Mouse (Mus musculus): Measurements from ENCODE around the gene Mau2. TPM values are rescaled to one million over a fixed set of nuclear protein-coding genes. Genes with fewer than 3 reads are reported as not detected.

Gene Mau2
- total and polyA plus RNA-seq, 3 experiments = 19.5 to 38.4 (median 25.5) TPM

DNA sequence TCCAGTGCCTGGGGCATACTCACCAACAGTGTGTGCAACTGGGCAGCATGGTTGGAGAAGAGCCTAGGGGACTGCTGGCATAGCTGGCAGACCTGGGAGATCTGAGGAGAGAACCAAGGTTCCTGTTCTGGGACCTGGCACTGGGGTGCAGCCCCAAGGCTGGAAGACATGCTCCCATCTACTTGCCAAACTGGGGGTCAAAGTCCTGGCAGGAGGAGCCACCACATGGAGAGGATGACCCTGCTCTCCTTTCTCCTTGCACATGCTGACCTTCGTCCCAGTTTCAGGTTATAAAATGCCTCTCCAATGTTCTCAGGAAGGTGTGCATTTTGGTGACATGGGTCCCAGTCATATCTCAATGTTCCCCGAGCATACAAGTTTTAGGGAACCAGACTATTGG, 16.4 kb downstream of the Mau2 start:
- H3K4me2 ChIP-seq (ENCODE audit: insufficient read depth, low read depth, poor library complexity, severe bottlenecking) = no peak overlapping the region
- H3K27ac ChIP-seq (ENCODE audit: insufficient read depth, low read depth) = no peak overlapping the region
- in situ Hi-C loops (cut with MboI; ENCODE audit: low pct_ligation_motif_present, low pct_unique_long_range_greater_than_20kb, low sequenced_read_pairs) (no loop called here), dilution Hi-C loops (cut with MboI; ENCODE audit: extremely low pct_ligation_motif_present, extremely low pct_unique_long_range_greater_than_20kb, low sequenced_read_pairs) (no loop called here)
- no peak overlapping the region for H3K4me3 ChIP-seq (replicated peaks in 1 of 3; ENCODE audit: low read depth in 2 of 3, low read length in 2 of 3, poor library complexity in 1 of 3)
- H3K27me3 ChIP-seq (replicated peaks) = no peaks in the 10 kb centered on the region
- no peak overlapping the region for H3K9ac ChIP-seq (ENCODE audit: insufficient read depth, low read depth)
- TF ChIP-seq ZKSCAN1 (IDR thresholded peaks at IDR 0.05; ENCODE audit: borderline replicate concordance, low read depth, low read length) (no peak), MEF2A (IDR thresholded peaks at IDR 0.05; ENCODE audit: borderline replicate concordance, low read depth, low read length) (no peak), USF2 (conservative IDR thresholded peaks at IDR 0.05; ENCODE audit: low read depth, low read length) (no peak), MYC (IDR thresholded peaks at IDR 0.05; ENCODE audit: low read depth, low read length) (no peak), GABPA (IDR thresholded peaks at IDR 0.05; ENCODE audit: insufficient replicate concordance, low read depth, low read length) (no peak), TBP (conservative IDR thresholded peaks at IDR 0.05; ENCODE audit: low read depth, low read length) (no peak), MAZ (IDR thresholded peaks at IDR 0.05; ENCODE audit: low read depth, low read length) (no peak), MAX (IDR thresholded peaks at IDR 0.05; ENCODE audit: low read length) (no peak), EP300 (IDR thresholded peaks at IDR 0.05; ENCODE audit: low read length) (no peak), USF1 (IDR thresholded peaks at IDR 0.05; ENCODE audit: low read depth, low read length) (no peak), SIN3A (IDR thresholded peaks at IDR 0.05; ENCODE audit: low read length) (no peak), RAD21 (IDR thresholded peaks at IDR 0.05; ENCODE audit: low read depth, low read length) (no peak)
- peaks cover 7 to 16% of the 10 kb centered on the region in 2 experiments for H3K4me1 ChIP-seq (ENCODE audit: control insufficient read depth in 1 of 2, insufficient read depth in 2 of 2)
- DNase-seq (ENCODE audit: extremely low read depth) = no peak
- H3K36me3 ChIP-seq (replicated peaks in 1 of 2; ENCODE audit: control insufficient read depth in 1 of 2, insufficient read depth in 1 of 2, low read length in 1 of 2) = peaks cover 93 to 100% of the 10 kb centered on the region in 2 experiments
- H3K9me3 ChIP-seq (replicated peaks; ENCODE audit: low read length) = no peaks in the 10 kb centered on the region
- no peaks in the 10 kb centered on the region for H3K79me2 ChIP-seq (replicated peaks; ENCODE audit: control insufficient read depth, extremely low read depth, insufficient read depth, poor library complexity, severe bottlenecking)

GRCm38 (mm10) chr8:70023596-70023995, 18.9 kb downstream of the Mau2 start:
- Histone ChIP-seq H3K4me2 (ENCODE audit: insufficient read depth, low read depth, poor library complexity, severe bottlenecking) (no peak overlapping the region), H3K9me3 (replicated peaks; ENCODE audit: low read length) (no peaks in the 10 kb centered on the region), H3K27ac (ENCODE audit: insufficient read depth, low read depth) (no peak overlapping the region), H3K27me3 (replicated peaks) (no peaks in the 10 kb centered on the region), H3K36me3 (replicated peaks in 1 of 2; ENCODE audit: control insufficient read depth in 1 of 2, insufficient read depth in 1 of 2, low read length in 1 of 2) (peaks cover 94 to 100% of the 10 kb centered on the region in 2 experiments), H3K4me3 (replicated peaks in 1 of 3; ENCODE audit: low read depth in 2 of 3, low read length in 2 of 3, poor library complexity in 1 of 3) (no peak overlapping the region), H3K9ac (ENCODE audit: insufficient read depth, low read depth) (no peak overlapping the region), H3K79me2 (replicated peaks; ENCODE audit: control insufficient read depth, extremely low read depth, insufficient read depth, poor library complexity, severe bottlenecking) (no peaks in the 10 kb centered on the region), H3K4me1 (ENCODE audit: control insufficient read depth in 1 of 2, insufficient read depth in 2 of 2) (peaks cover 7 to 24% of the 10 kb centered on the region in 2 experiments)
- TF ChIP-seq NELFE (IDR thresholded peaks at IDR 0.05; ENCODE audit: low read depth, low read length) (no peak), UBTF (IDR thresholded peaks at IDR 0.05; ENCODE audit: low read depth, low read length) (no peak), NRF1 (IDR thresholded peaks at IDR 0.05; ENCODE audit: low read depth, low read length) (no peak), USF2 (conservative IDR thresholded peaks at IDR 0.05; ENCODE audit: low read depth, low read length) (no peak), ZKSCAN1 (IDR thresholded peaks at IDR 0.05; ENCODE audit: borderline replicate concordance, low read depth, low read length) (no peak), GABPA (IDR thresholded peaks at IDR 0.05; ENCODE audit: insufficient replicate concordance, low read depth, low read length) (no peak), ELF1 (IDR thresholded peaks at IDR 0.05; ENCODE audit: low read depth, low read length) (no peak), POLR2A (IDR thresholded peaks at IDR 0.05; ENCODE audit: low read depth, low read length) (no peak), CTCF (conservative IDR thresholded peaks at IDR 0.05 in 1 of 2, IDR thresholded peaks at IDR 0.05 in 1 of 2; ENCODE audit: low read depth in 2 of 2, low read length in 2 of 2) (no peak)
- dilution Hi-C loops (cut with MboI; ENCODE audit: extremely low pct_ligation_motif_present, extremely low pct_unique_long_range_greater_than_20kb, low sequenced_read_pairs) (no loop called here), in situ Hi-C loops (cut with MboI; ENCODE audit: low pct_ligation_motif_present, low pct_unique_long_range_greater_than_20kb, low sequenced_read_pairs) (no loop called here)
- DNase-seq (ENCODE audit: extremely low read depth) = no peak

All from CH12.LX (cell line).